Mouse (Mus musculus) heart, postnatal 25 days (tissue): ENCODE data around the gene Onecut3. TPM values are rescaled to one million over a fixed set of nuclear protein-coding genes. Genes with fewer than 3 reads are reported as not detected.

Experiments used
- DNase-seq: peaks from one replicate; pipeline ENCODE4 v3.0.0; 2022; ENCODE audit warnings: low spot score
- intact Hi-C: fragments of 180-260 bp; cut with DNase I; formaldehyde crosslinking; loops from one replicate; pipeline ENCODE4 v1.15.1; 2025
- total RNA-seq, 2 experiments: library from RNA; stranded (reverse); gene quantifications; 2 replicates each; pipeline ENCODE4 v1.2.3; 2021

Gene Onecut3
- under 1 TPM in 1 of 2 experiments, not detected in 1; 0.05 TPM for total RNA-seq

GRCm38 (mm10) chr10:80494732-80495131, at the start of gene Onecut3:
Onecut3 (plus strand) TSS chr10:80494835.
- intact Hi-C loops: no loop called here
- DNase-seq: no peak

DNA sequence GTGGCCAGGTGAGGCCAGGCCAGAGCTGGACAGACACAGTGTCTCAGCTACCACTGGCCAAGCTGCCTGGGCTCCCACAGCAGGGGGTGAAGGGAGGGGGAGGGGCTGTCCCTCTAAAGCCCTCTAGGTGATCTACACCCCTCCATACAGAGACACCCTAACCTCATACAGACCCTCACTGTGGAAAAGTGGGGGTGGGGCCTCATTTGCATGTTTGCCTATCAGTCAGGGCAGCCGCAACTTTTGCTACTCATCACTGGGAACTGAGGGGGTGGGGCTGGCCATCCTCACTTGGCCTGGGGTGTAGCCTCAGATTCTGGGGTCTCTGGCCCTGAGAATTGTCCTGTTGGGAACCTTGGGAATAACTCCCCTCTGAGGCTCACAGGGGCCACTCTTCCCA, 49.6 kb upstream of the Onecut3 start:
- intact Hi-C loops: loop anchor here (5.0 kb wide), 1 partner anchor 102 kb away; no protein-coding TSS in a partner anchor
- no peak for DNase-seq

DNA sequence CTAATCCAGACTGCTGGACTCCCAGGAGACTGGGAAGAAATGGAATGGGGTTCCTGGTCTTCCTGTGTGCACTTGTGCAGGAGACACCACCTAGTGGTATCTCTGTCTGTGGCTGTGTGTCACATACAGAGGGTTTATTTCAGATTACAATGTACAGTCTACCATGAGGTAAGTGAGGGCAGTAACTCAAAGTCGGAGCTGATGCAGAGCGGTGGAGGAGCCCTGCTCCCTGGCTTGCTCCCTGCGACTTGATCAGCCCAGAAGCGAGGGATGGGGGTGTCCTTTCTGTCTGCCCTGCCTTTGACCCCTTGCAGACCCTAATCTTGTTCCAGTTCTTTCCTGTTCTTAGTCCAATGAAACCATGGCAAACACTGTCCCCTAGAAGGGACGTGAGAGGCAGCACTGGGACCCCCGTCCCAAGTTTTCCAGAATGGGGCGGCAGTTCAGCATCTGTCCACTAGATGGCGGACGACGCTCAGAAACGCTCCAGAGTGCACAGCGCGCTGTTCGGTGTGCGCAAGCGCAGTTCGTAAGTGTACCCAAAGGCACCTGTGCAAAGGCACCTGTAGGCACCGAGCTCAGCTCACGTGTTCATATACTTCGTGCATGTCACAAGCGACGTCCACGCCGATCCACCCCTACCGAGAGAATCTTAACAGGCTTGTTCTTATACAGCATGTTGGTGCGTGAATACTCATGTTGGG, 48.6 kb upstream of the Onecut3 start:
- DNase-seq: peak; percentile 27

DNA sequence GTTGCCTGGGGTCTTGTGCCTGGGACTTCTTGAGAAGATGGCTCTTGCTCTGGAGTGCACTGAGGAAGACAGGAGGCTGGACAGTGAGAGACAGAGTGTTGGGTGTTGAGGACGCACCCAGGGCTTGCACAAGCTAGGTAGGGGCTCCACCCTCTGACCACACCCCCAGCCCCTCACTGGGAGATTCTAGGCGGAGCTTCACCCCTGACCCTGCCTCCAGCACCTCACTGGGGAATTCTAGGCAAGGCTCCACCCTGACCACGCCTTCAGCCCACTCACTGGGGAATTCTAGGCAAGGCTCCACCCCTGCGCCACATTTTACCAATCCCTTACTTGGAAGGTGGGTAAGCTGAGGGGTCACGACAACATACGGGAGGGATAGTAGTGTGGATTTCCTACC, 44.0 kb upstream of the Onecut3 start:
- DNase-seq: no peak
- intact Hi-C loops: no loop called here

More for the DNA sequence above, 48.6 kb upstream of the Onecut3 start:
- intact Hi-C loops: loop anchor here (1.0 to 5.0 kb wide), 2 partner anchors 63 to 101 kb away; no protein-coding TSS in a partner anchor

DNA sequence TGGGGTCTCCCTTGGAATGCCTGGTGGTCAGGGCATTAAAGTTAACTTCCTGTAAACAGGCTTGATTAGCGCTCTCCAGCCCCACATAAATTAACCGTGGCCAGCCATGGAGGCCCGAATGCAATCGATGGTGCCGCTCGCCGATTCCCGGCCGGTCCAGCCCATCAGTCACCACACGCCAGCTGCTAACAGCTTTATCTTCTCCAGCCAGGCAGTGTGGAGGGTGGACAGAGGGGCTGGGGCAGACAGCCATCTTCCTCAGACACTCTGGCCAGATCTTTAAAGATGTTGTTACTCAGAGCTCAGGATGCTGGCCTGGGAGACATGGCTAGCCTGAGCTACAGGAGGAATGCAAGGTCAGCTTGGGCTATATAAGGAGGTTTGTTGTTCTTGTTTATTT, 41.0 kb upstream of the Onecut3 start:
- intact Hi-C loops: no loop called here
- no peak for DNase-seq

- DNase-seq: no peak
- intact Hi-C loops: no loop called here
Observed at GRCm38 (mm10) chr10:80454781-80455180, 39.9 kb upstream of the Onecut3 start.

DNA sequence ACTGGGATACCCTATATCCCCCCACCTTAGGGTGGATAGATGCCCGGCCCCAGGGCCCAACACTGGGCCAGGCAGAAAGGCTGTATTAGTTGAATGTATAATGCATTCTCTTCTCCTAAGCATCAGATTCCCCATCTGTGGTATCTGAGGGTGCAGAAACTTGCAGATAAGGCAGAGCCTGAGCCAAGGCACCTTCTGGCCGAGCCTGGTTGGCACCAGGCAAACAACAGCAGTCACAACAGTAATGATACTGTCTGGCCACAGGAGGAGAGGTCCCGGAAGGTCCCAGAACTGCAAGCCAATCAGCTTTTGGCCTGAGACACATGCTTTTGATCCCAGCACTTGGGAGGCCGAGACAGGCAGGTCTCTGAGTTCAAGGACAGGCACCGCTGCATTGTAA, 38.9 kb upstream of the Onecut3 start:
- intact Hi-C loops: no loop called here
- DNase-seq: no peak

DNA sequence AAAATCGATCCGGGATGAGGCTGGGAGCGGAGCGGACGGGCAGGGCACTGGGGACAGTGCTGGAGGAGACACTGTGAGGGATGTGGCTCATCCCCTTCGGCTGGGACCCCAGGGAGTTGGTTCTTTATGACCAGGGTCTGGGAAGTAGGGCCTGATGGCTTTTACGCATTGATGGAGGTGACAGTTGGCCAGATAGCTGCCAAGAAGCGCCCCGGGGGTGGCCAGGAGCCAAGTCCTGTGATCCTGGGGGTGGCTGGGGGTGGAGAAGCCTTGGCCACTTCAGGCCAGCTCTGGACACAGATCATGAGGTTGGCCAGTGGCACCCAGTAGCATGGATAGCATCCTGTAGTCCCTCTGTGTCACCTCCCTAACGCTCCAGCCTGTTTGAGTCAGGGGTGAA, 35.4 kb upstream of the Onecut3 start:
- DNase-seq: no peak
- intact Hi-C loops: no loop called here

GRCm38 (mm10) chr10:80459671-80460070, 35.0 kb upstream of the Onecut3 start:
- intact Hi-C loops: no loop called here
- DNase-seq: no peak

DNA sequence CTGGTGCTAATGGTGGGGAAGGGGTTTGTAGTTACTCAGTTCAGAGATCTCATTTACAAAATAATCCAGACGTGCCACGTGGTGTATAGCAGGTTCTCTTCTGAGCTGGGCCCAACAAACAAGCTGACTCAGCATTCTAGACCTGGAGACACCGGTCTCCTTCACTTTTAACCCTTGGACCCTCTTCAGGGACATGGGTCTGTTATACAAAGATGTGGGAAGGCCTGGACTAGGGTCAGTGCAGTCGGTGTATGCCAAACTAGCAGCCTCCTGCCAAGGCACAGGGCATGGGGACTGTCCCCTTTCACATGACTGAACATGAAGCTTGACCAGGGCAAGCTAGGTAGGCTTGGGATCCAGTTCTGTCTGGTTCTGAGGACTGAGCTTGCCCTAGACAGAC, 34.3 kb upstream of the Onecut3 start:
- intact Hi-C loops: no loop called here
- DNase-seq: no peak

- intact Hi-C loops: no loop called here
- DNase-seq: no peak
Observed at GRCm38 (mm10) chr10:80461346-80461745, 33.3 kb upstream of the Onecut3 start.

DNA sequence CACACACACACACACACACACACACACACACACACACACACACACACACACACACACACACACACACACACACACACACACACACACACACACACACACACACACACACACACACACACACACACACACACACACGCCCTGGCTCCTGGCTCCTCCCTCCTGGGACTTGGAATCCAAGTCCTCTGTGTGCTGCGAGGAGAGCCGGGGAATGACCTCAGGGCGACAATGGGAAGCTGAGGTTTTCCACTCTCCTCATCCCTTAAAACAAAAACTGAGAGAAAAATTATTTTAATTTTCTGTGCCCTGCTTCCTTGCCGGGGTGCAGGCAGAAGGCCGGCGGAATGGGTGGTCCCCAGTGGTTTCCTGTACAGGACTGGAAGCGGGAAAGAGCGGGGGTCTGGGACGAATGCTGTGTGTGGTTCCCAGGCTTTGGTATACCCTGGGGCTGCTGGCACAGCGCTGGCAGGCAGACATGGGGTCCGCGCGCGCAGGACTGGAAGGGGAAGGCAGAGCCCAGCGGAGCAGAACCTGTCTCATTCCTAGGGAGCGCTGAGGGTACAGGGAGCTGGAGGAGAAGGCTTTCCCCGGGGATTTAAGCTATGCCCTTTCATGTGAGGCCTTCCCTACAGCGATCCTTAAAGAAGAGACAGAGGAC, 30.1 kb upstream of the Onecut3 start:
- intact Hi-C loops: no loop called here
- no peak for DNase-seq

DNA sequence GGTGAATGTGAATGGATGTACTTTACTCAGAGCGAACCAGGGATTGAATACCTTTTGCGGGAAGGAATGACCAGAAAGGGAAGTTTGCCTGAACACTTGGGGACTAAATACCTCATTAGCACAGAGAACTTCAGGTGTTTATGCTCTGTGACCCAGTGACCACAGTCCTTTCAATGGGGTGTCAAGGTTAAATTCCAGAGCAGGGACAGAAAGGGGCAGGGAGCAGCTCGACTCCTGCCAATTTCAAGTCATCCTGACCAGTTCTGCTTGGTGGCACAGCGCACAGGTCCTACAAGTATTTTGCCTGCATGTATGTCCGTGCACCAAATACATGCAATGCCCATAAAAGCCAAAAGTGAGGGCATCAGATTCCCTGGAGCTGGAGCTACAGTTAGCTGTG, 29.6 kb upstream of the Onecut3 start:
- no peak for DNase-seq

GRCm38 (mm10) chr10:80475290-80475959, 19.2 kb upstream of the Onecut3 start:
- intact Hi-C loops: no loop called here
- DNase-seq: peak; percentile 76

More for the DNA sequence above, 29.6 kb upstream of the Onecut3 start:
- intact Hi-C loops: no loop called here

DNA sequence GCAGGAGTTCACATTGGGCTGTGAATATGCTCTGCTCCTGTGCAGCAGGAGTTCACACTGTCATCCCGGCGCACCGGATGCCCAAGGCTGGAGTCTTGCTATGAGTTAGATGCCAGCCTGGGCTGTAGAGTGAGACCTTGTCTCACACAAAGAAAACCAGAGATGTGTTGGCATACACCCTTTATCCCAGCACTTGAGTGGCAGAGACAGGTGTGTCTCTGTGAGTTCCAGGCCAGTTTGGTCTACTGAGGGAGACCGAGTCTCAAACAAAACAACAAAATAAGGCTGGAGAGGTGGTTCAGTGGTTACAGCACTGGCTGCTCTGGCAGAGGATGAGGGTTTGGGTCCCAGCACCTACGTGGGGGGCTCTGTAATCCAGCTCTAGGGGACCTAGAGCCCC, 16.1 kb upstream of the Onecut3 start:
- intact Hi-C loops: no loop called here
- no peak for DNase-seq

DNA sequence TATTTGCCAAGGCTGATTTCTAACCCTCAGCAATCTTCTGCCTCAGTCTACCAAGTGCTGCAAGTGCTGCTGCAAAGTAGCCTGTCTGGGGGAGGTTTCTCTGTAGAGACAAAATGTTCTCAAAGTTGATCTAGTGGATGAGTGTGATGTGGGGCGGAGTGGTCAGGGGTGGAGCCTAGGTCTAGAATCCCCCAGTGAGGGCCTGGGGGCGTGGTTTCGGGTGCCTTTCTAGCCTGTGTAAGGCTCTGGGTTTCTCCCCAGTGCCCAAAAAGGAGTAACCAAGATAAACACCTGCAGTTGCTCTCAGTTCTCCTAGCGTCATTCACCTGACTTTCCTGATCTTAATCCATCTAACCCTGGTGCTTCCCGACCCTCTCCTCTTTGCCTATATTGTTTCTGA, 13.6 kb upstream of the Onecut3 start:
- no peak for DNase-seq
- intact Hi-C loops: no loop called here

- intact Hi-C loops: loop anchor here (2.0 kb wide), 1 partner anchor 16 kb away; no protein-coding TSS in a partner anchor
Observed at GRCm38 (mm10) chr10:80486862-80487379, 7.7 kb upstream of the Onecut3 start.

DNA sequence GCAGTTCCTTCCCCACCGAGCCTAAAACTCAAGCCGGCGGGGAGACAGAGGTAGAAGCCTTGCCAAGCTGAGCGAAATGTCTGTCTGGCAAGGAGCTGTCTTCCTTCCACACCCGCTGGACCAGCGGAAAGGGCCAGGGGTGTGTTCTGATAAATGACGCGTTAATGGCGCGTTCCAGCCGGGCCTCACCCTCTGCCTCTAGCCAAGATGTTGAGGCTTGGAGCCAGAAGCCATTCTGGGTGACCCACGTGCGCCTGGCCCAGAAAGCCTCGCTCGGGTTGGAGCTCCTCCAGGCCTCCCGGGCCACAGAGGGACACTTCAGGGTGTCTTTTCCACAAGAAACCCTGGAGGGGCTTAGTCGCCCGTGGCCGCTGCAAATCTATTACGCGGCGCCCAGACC, 4.6 kb upstream of the Onecut3 start:
- DNase-seq: peak; percentile 72
- intact Hi-C loops: no loop called here

More at GRCm38 (mm10) chr10:80486862-80487379, 7.7 kb upstream of the Onecut3 start:
- no peak for DNase-seq

DNA sequence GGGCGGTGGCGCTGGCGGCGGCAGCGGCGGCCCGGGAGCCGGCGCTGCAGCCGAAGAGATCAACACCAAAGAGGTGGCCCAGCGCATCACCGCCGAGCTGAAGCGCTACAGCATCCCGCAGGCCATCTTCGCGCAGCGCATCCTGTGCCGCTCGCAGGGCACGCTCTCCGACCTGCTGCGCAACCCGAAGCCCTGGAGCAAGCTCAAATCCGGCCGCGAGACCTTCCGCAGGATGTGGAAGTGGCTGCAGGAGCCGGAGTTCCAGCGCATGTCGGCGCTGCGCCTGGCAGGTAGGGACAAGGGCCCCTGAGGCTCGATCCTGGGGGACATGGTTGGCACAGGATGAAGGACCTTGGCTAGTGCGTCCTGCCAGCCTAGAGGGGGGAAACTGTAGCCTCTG, 1.3 kb downstream of the Onecut3 start:
- intact Hi-C loops: no loop called here
- no peak for DNase-seq

GRCm38 (mm10) chr10:80496421-80496820, 1.8 kb downstream of the Onecut3 start:
- intact Hi-C loops: no loop called here
- DNase-seq: no peak

- intact Hi-C loops: loop anchor here (2.0 kb wide), 1 partner anchor 15 kb away; no protein-coding TSS in a partner anchor
- DNase-seq: no peak
Observed at GRCm38 (mm10) chr10:80502291-80502690, 7.7 kb downstream of the Onecut3 start.
